Mouse (Mus musculus) myocyte (in vitro differentiated cells): ENCODE measurements around the gene Liph.

ENCODE experiments used
- POLR2A ChIP-seq: IDR thresholded peaks from one replicate; pipeline ENCODE4 v1.6.1; 2011; ENCODE audit warnings: low read depth, mild to moderate bottlenecking, control low read depth, moderate library complexity; ENCODE audit not compliant: insufficient read length
- TCF12 ChIP-seq: IDR thresholded peaks from one replicate; pipeline ENCODE4 v1.6.1; 2011; ENCODE audit warnings: mild to moderate bottlenecking, control low read depth; ENCODE audit not compliant: poor library complexity, insufficient read depth, severe bottlenecking

DNA sequence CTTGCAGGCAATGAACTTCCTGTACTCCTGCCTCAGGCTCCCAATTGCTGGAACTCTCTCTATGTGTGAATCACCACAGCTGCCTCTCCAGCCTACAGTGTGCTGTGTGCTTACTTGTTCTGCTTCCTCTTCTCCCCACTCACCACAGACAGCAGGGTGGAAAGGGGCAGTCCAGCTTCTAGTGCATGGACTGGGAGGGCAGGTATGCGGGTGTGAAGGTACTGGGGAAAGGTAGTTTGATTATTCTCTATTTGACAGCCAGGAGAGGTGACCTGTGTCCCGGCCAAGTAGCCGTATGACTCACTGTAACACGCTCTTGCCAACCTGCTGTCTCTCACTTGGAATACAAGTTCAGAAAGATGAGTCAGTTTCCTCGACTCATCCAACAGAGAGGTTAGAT is 2.6 kb upstream of the Liph start:
- TF ChIP-seq POLR2A = no peak
- no peak for TF ChIP-seq TCF12
